ENCODE assay signal across 26 mouse cellular contexts in the genomic region with DNA sequence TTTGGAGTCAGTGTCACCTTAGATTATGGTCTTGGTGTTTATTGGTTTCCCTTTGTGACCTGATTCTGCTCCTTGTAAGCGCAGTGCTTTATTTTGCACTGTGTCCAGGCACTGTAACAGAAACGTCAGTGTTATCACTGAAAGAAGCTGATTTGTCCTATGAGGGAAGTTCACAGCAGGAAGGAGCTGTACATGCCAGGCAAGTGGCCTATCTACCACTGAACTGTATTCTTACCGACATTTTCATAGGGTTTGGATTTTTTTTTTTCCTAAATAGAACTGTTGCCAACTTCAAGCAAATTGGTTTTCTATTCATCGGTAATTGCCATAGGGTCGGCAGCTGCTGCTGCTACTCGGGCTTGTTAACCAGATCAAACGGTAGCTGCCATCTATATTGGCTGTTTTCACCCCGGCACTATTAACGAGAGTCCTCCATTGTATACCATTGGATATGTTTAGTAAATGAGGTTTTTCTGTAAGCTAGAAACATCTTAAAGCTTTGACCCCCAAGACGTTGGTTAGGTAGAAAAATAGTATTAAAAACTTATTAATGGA.
DNase-seq lines count a peak whose midpoint lies in the region; ATAC-seq and TF ChIP-seq lines count a peak whose summit lies in the region.
"Had no signal": no experiment of that assay in that cellular context is flagged by ENCODE, and none has a peak within 500 bp of the region (broad histone marks: within the 10 kb centered on the region; RNA-seq: fewer than 3 reads in every experiment).

No protein-coding gene starts in this region.

- no peak overlapping the region for H3K27ac ChIP-seq in forebrain, embryonic 12.5 days
- no peak overlapping the region for H3K27ac ChIP-seq in forebrain, postnatal 0 days (ENCODE audit: low read depth, low read length)
- H3K27ac ChIP-seq in forebrain, embryonic 16.5 days (ENCODE audit: low read length): no peak overlapping the region
- no peak overlapping the region for H3K27ac ChIP-seq in hindbrain, embryonic 12.5 days
- H3K27ac ChIP-seq: embryonic facial prominence, embryonic 10.5 days; embryonic facial prominence, embryonic 13.5 days; gastrocnemius, adult 2 months; hindbrain, embryonic 14.5 days; hindbrain, postnatal 0 days had no signal

- no peaks in the 10 kb centered on the region for H3K9me3 ChIP-seq in forebrain, embryonic 12.5 days
- H3K9me3 ChIP-seq in forebrain, postnatal 0 days (ENCODE audit: low read length): no peaks in the 10 kb centered on the region
- H3K9me3 ChIP-seq in forebrain, embryonic 16.5 days (ENCODE audit: control insufficient read depth, low read length): no peaks in the 10 kb centered on the region
- H3K9me3 ChIP-seq in hindbrain, embryonic 12.5 days (replicated peaks): no peaks in the 10 kb centered on the region
- H3K9me3 ChIP-seq: embryonic facial prominence, embryonic 10.5 days; embryonic facial prominence, embryonic 13.5 days had no signal

- 38% methylated on average over 10 of the region's 10 CpGs for WGBS in forebrain, embryonic 12.5 days
- 19% methylated on average over 10 of the region's 10 CpGs for WGBS in forebrain, postnatal 0 days
- 15% methylated on average over 10 of the region's 10 CpGs for WGBS in forebrain, embryonic 16.5 days
- WGBS in hindbrain, embryonic 12.5 days: 72% methylated on average over 10 of the region's 10 CpGs

- no peak overlapping the region for H3K9ac ChIP-seq in forebrain, embryonic 12.5 days
- H3K9ac ChIP-seq in forebrain, postnatal 0 days: no peak overlapping the region
- no peak overlapping the region for H3K9ac ChIP-seq in forebrain, embryonic 16.5 days (replicated peaks; ENCODE audit: low read depth, low read length)
- no peak overlapping the region for H3K9ac ChIP-seq in hindbrain, embryonic 12.5 days
- H3K9ac ChIP-seq: embryonic facial prominence, embryonic 13.5 days; hindbrain, embryonic 14.5 days had no signal

- DNase-seq in forebrain, postnatal 0 days: no peak
- peak; percentile 7 for DNase-seq in left cerebral cortex, postnatal 4 days
- DNase-seq in left cerebral cortex, postnatal 36 days (ENCODE audit: low spot score in 2 of 2): no peak
- DNase-seq in cerebellum, postnatal 10 days: no peak
- DNase-seq: adrenal gland, adult 8-10 months; adrenal gland, postnatal 25 days; cerebellum, adult 11 months; cerebellum, adult 2 months; cerebellum, adult 9-11 months; cerebellum, postnatal 36 days; embryo, embryonic 11 days; gastrocnemius, adult 2 months; gastrocnemius, postnatal 14 days; heart, adult 11 months had no signal

- ATAC-seq in forebrain, embryonic 12.5 days (ENCODE audit: low FRiP score): peak; percentile 63; the same call in 1 of the 2 replicates
- ATAC-seq in forebrain, postnatal 0 days: no peak; the same call in 1 of the 2 replicates
- ATAC-seq in forebrain, embryonic 16.5 days: peak; percentile 79
- ATAC-seq in hindbrain, embryonic 12.5 days (ENCODE audit: low FRiP score): no peak
- ATAC-seq: activated CD4-positive, CD25-positive, alpha-beta regulatory T cell, adult 4 months; hindbrain, postnatal 0 days; inflammation-experienced regulatory T-cells, adult 6 months; intestine, embryonic 16.5 days had no signal

- intact Hi-C loops in left cerebral cortex, postnatal 4 days (cut with DNase I): no loop called here
- intact Hi-C loops in left cerebral cortex, postnatal 36 days (cut with DNase I): no loop called here

- H3K4me1 ChIP-seq in forebrain, embryonic 12.5 days: no peaks in the 10 kb centered on the region
- H3K4me1 ChIP-seq in forebrain, postnatal 0 days (ENCODE audit: insufficient read depth): no peaks in the 10 kb centered on the region
- H3K4me1 ChIP-seq in forebrain, embryonic 16.5 days (replicated peaks; ENCODE audit: control insufficient read depth, insufficient read depth, low read length): 0 out of 2 replicates have a peak, but pooled peaks cover 3% of the 10 kb centered on the region
- no peaks in the 10 kb centered on the region for H3K4me1 ChIP-seq in hindbrain, embryonic 12.5 days
- H3K4me1 ChIP-seq: embryonic facial prominence, embryonic 10.5 days; embryonic facial prominence, embryonic 13.5 days had no signal

- no peak for TF ChIP-seq CTCF in forebrain, postnatal 0 days (IDR thresholded peaks at IDR 0.05; ENCODE audit: low read depth)

- H3K36me3 ChIP-seq in forebrain, embryonic 12.5 days (replicated peaks): no peaks in the 10 kb centered on the region
- H3K36me3 ChIP-seq in forebrain, postnatal 0 days (ENCODE audit: insufficient read depth): no peaks in the 10 kb centered on the region
- H3K36me3 ChIP-seq in forebrain, embryonic 16.5 days (ENCODE audit: control insufficient read depth, insufficient read depth): no peaks in the 10 kb centered on the region
- peaks cover 3% of the 10 kb centered on the region; the same call in 1 of the 2 replicates for H3K36me3 ChIP-seq in hindbrain, embryonic 12.5 days

- no peak overlapping the region for H3K4me3 ChIP-seq in forebrain, embryonic 12.5 days (replicated peaks)
- H3K4me3 ChIP-seq in forebrain, postnatal 0 days (ENCODE audit: low read depth, low read length): no peak overlapping the region
- H3K4me3 ChIP-seq in forebrain, embryonic 16.5 days (replicated peaks; ENCODE audit: low read length): no peak overlapping the region
- no peak overlapping the region for H3K4me3 ChIP-seq in hindbrain, embryonic 12.5 days
- H3K4me3 ChIP-seq: embryonic facial prominence, embryonic 10.5 days; embryonic facial prominence, embryonic 13.5 days; erythroblast, embryonic 14.5 days; gastrocnemius, adult 2 months had no signal

- no peak overlapping the region for H3K4me2 ChIP-seq in forebrain, embryonic 12.5 days
- no peak overlapping the region for H3K4me2 ChIP-seq in forebrain, postnatal 0 days (ENCODE audit: low read depth)
- H3K4me2 ChIP-seq in forebrain, embryonic 16.5 days (ENCODE audit: low read length): no peak overlapping the region
- no peak overlapping the region for H3K4me2 ChIP-seq in hindbrain, embryonic 12.5 days (replicated peaks)
- H3K4me2 ChIP-seq: embryonic facial prominence, embryonic 13.5 days; heart, embryonic 11.5 days; hindbrain, embryonic 14.5 days had no signal

- 0 out of 2 replicates have a peak, but pooled peaks cover 3% of the 10 kb centered on the region for H3K27me3 ChIP-seq in forebrain, embryonic 12.5 days
- no peaks in the 10 kb centered on the region for H3K27me3 ChIP-seq in forebrain, postnatal 0 days (ENCODE audit: insufficient read depth, low read length)
- 0 out of 2 replicates have a peak, but pooled peaks cover 2% of the 10 kb centered on the region for H3K27me3 ChIP-seq in forebrain, embryonic 16.5 days (replicated peaks; ENCODE audit: control insufficient read depth, insufficient read depth, low read length)
- H3K27me3 ChIP-seq in hindbrain, embryonic 12.5 days: no peaks in the 10 kb centered on the region
- H3K27me3 ChIP-seq: embryonic facial prominence, embryonic 13.5 days had no signal

Comparison
In these comparisons a context has a peak if more than half of its experiments do, and no peak if none do; other contexts are left out.
1. ATAC-seq: peak in forebrain, embryonic 12.5 days (single experiment) and forebrain, embryonic 16.5 days (single experiment); none in forebrain, postnatal 0 days (single experiment) and hindbrain, embryonic 12.5 days (single experiment).